8 mouse cellular contexts compared by ENCODE assay signal in the genomic region with DNA sequence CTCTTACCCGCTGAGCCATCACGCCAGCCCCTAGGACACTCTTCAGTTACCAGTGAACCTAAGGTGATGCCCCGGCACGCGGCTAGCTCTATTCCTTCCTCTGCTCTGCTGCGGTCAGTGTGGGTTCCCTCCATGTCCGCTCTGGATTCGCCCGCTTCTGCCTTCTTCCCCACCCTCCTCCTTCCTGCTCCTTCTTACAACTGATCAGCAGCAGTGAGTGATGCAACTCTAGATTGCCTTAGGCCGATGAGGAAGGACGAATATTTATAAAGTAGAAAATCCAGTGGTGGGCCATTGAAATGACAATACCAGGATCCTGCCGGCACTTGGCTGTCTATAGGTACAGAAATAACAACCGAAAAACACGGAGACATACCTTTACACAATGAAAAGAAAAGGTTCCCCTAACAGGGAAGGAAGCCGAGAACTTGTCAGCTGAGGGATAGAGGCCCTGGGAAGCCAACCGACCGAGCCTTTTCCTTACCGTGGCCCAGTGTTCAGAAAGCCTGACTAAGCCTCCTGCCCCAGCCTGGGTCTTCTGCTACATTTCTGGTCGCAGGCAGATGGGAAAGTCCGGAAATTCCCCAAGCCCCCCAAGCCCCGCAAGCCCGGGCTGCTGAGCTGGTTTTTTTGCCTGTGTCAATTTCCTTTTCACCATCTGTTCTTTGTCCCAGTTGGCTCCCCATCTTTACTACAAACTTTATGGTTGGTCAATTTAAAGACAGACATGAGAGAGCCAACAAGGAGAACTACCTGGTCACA. TPM values are rescaled to one million over a fixed set of nuclear protein-coding genes. Genes with fewer than 3 reads are reported as not detected.
DNase-seq lines count a peak whose midpoint lies in the region; ATAC-seq and TF ChIP-seq lines count a peak whose summit lies in the region.

No protein-coding gene starts in this region.

- no peaks in the 10 kb centered on the region for H3K27me3 ChIP-seq in midbrain, embryonic 10.5 days (ENCODE audit: low read depth, poor library complexity, severe bottlenecking)
- H3K27me3 ChIP-seq in midbrain, embryonic 16.5 days (ENCODE audit: control insufficient read depth, insufficient read depth, low read depth, low read length), result no peaks in the 10 kb centered on the region
- H3K27me3 ChIP-seq in kidney, postnatal 0 days (ENCODE audit: insufficient read depth, low read length), result no peaks in the 10 kb centered on the region
- H3K27me3 ChIP-seq in midbrain, embryonic 13.5 days, result no peaks in the 10 kb centered on the region

- ATAC-seq in midbrain, embryonic 16.5 days, result no peak
- ATAC-seq in kidney, postnatal 0 days (replicated peaks; ENCODE audit: low FRiP score, low read depth), result no peak
- ATAC-seq in midbrain, embryonic 13.5 days, result no peak

- no peaks in the 10 kb centered on the region for H3K36me3 ChIP-seq in midbrain, embryonic 10.5 days
- no peaks in the 10 kb centered on the region for H3K36me3 ChIP-seq in midbrain, embryonic 16.5 days (ENCODE audit: control insufficient read depth, insufficient read depth, low read length)
- H3K36me3 ChIP-seq in kidney, postnatal 0 days (ENCODE audit: insufficient read depth, low read length), result no peaks in the 10 kb centered on the region
- no peaks in the 10 kb centered on the region for H3K36me3 ChIP-seq in midbrain, embryonic 13.5 days

- no peak overlapping the region for H3K4me3 ChIP-seq in midbrain, embryonic 10.5 days
- no peak overlapping the region for H3K4me3 ChIP-seq in midbrain, embryonic 16.5 days (ENCODE audit: low read depth, low read length)
- peak overlapping the region; percentile 30 for H3K4me3 ChIP-seq in kidney, postnatal 0 days (replicated peaks; ENCODE audit: low read depth, low read length)
- H3K4me3 ChIP-seq in midbrain, embryonic 13.5 days (replicated peaks), result 0 out of 2 replicates have a peak overlapping the region, but pooled peaks have one; percentile 8

- intact Hi-C loops in left cerebral cortex, postnatal 25 days (cut with DNase I), result no loop called here

- TF ChIP-seq CTCF in kidney, postnatal 0 days (IDR thresholded peaks at IDR 0.05; ENCODE audit: low read depth), result no peak

- 75% methylated on average over 22 of the region's 22 CpGs for WGBS in midbrain, embryonic 10.5 days
- WGBS in midbrain, embryonic 16.5 days, result 71% methylated on average over 22 of the region's 22 CpGs
- 62% methylated on average over 22 of the region's 22 CpGs for WGBS in kidney, postnatal 0 days
- 77% methylated on average over 22 of the region's 22 CpGs for WGBS in midbrain, embryonic 13.5 days

- no peak overlapping the region for H3K4me2 ChIP-seq in midbrain, embryonic 16.5 days (ENCODE audit: low read length)
- H3K4me2 ChIP-seq in kidney, postnatal 0 days (ENCODE audit: low read length), result peak overlapping the region; percentile 68
- peak overlapping the region; percentile 36 for H3K4me2 ChIP-seq in midbrain, embryonic 13.5 days (replicated peaks)

- H3K9ac ChIP-seq in midbrain, embryonic 16.5 days (ENCODE audit: low read depth, low read length), result no peak overlapping the region
- peak overlapping the region; percentile 55 for H3K9ac ChIP-seq in kidney, postnatal 0 days (ENCODE audit: low read depth, low read length)
- H3K9ac ChIP-seq in midbrain, embryonic 13.5 days (replicated peaks), result no peak overlapping the region; the same call in 1 of the 2 replicates

- H3K4me1 ChIP-seq in midbrain, embryonic 10.5 days, result peaks cover 19% of the 10 kb centered on the region
- H3K4me1 ChIP-seq in midbrain, embryonic 16.5 days (ENCODE audit: control insufficient read depth, insufficient read depth, low read length), result no peaks in the 10 kb centered on the region
- H3K4me1 ChIP-seq in kidney, postnatal 0 days (replicated peaks; ENCODE audit: insufficient read depth, low read length), result peaks cover 3% of the 10 kb centered on the region; the same call in 1 of the 2 replicates
- H3K4me1 ChIP-seq in midbrain, embryonic 13.5 days (replicated peaks), result peaks cover 12% of the 10 kb centered on the region; the same call in 1 of the 2 replicates

- DNase-seq in midbrain, embryonic 10.5 days (ENCODE audit: low spot score), result no peak
- DNase-seq in heart, adult 18-20 months, result peak; percentile 41 to 49
- DNase-seq in kidney, postnatal 0 days (ENCODE audit: low spot score), result peak; percentile 20
- DNase-seq in left cerebral cortex, postnatal 25 days (ENCODE audit: low spot score in 2 of 2), result no peak
- no peak for DNase-seq in layer of hippocampus, postnatal 36 days
- DNase-seq in urinary bladder, postnatal 10 days (ENCODE audit: low spot score), result no peak

- H3K9me3 ChIP-seq in midbrain, embryonic 10.5 days (replicated peaks), result no peaks in the 10 kb centered on the region
- H3K9me3 ChIP-seq in midbrain, embryonic 16.5 days (replicated peaks; ENCODE audit: control insufficient read depth, low read length, poor library complexity, severe bottlenecking), result no peaks in the 10 kb centered on the region
- no peaks in the 10 kb centered on the region for H3K9me3 ChIP-seq in kidney, postnatal 0 days (replicated peaks; ENCODE audit: low read length)
- no peaks in the 10 kb centered on the region for H3K9me3 ChIP-seq in midbrain, embryonic 13.5 days

- H3K27ac ChIP-seq in midbrain, embryonic 10.5 days (replicated peaks), result peak overlapping the region; percentile 57
- no peak overlapping the region; the same call in 1 of the 2 replicates for H3K27ac ChIP-seq in midbrain, embryonic 16.5 days (ENCODE audit: low read length)
- peak overlapping the region; percentile 88 for H3K27ac ChIP-seq in kidney, postnatal 0 days
- 0 out of 2 replicates have a peak overlapping the region, but pooled peaks have one; percentile 32 for H3K27ac ChIP-seq in midbrain, embryonic 13.5 days

RNA-seq across cellular contexts. Expression of gene Yy1, which starts 27.7 kb away (rescaled TPM):
- 13.0 and 14.4 TPM in 2 replicates for polyA plus RNA-seq in midbrain, embryonic 10.5 days (2016; fragmentation: Nextera tagmentation; extraction: Ambion mirVana)
- polyA plus RNA-seq in midbrain, embryonic 16.5 days (2015; fragmentation: Nextera tagmentation; extraction: Ambion mirVana), result 10.3 and 11.6 TPM in 2 replicates
- total RNA-seq in heart, adult 18-20 months (2021), result 10 to 100 TPM; 31.5 to 37.2 TPM
- polyA plus RNA-seq in kidney, postnatal 0 days (2015; fragmentation: Nextera tagmentation; extraction: Ambion mirVana), result 15.6 and 17.3 TPM in 2 replicates
- polyA plus RNA-seq in midbrain, embryonic 13.5 days (2015; fragmentation: Nextera tagmentation; extraction: Ambion mirVana), result 14.7 and 17.4 TPM in 2 replicates
- 10 to 100 TPM; 46.9 to 49.8 TPM for total RNA-seq in left cerebral cortex, postnatal 25 days (2021)
- total RNA-seq in layer of hippocampus, postnatal 36 days (2021), result 10 to 100 TPM; 52.1 to 55.8 TPM

Comparison
In these comparisons a context has a peak if more than half of its experiments do, and no peak if none do; other contexts are left out.
1. H3K4me3 ChIP-seq: peak in kidney, postnatal 0 days (single experiment) and midbrain, embryonic 13.5 days (single experiment); none in midbrain, embryonic 10.5 days (single experiment) and midbrain, embryonic 16.5 days (single experiment).
2. DNase-seq: peak in heart, adult 18-20 months (2 of 2) and kidney, postnatal 0 days (single experiment); none in midbrain, embryonic 10.5 days (single experiment), left cerebral cortex, postnatal 25 days (0 of 2), layer of hippocampus, postnatal 36 days (0 of 2) and urinary bladder, postnatal 10 days (single experiment).